In genomic region chr7:25843492-25843891, GRCm38 (mm10) we compare ENCODE assay signal across 20 mouse cellular contexts. TPM values are rescaled to one million over a fixed set of nuclear protein-coding genes. Genes with fewer than 3 reads are reported as not detected.
DNase-seq lines count a peak whose midpoint lies in the region; ATAC-seq lines count a peak whose summit lies in the region.
"Had no signal": no experiment of that assay in that cellular context is flagged by ENCODE, and none has a peak within 500 bp of the region (broad histone marks: within the 10 kb centered on the region; RNA-seq: fewer than 3 reads in every experiment).

No protein-coding gene starts in this region.

- no peak overlapping the region for H3K4me2 ChIP-seq in kidney, embryonic 14.5 days (replicated peaks; ENCODE audit: low read depth, low read length)
- no peak overlapping the region for H3K4me2 ChIP-seq in lung, embryonic 15.5 days
- H3K4me2 ChIP-seq: embryonic facial prominence, embryonic 15.5 days; hindbrain, embryonic 12.5 days; liver, embryonic 13.5 days had no signal

- no peak for DNase-seq in kidney, postnatal 36 days
- no peak for DNase-seq in lung, adult 18-20 months
- peak; percentile 42 for DNase-seq in ZHBTc4 (ENCODE audit: low read depth, low spot score)
- DNase-seq in retina, postnatal 1 day: peak; percentile 18
- no peak for DNase-seq in adrenal gland, postnatal 25 days
- DNase-seq: B cell, adult 2 months; cerebellum, postnatal 14 days; embryo, embryonic 11 days; gastrocnemius, postnatal 36 days; left cerebral cortex, postnatal 4 days; liver, embryonic 13.5 days; midbrain, embryonic 14.5 days; thymus, adult 2 months had no signal

- H3K4me1 ChIP-seq in kidney, embryonic 14.5 days (ENCODE audit: control insufficient read depth, insufficient read depth, low read length): no peaks in the 10 kb centered on the region
- peaks cover 17% of the 10 kb centered on the region for H3K4me1 ChIP-seq in lung, embryonic 15.5 days
- H3K4me1 ChIP-seq: heart, embryonic 10.5 days; hindbrain, embryonic 12.5 days; liver, embryonic 13.5 days had no signal

- H3K27ac ChIP-seq in kidney, embryonic 14.5 days (ENCODE audit: low read depth, low read length): no peak overlapping the region
- no peak overlapping the region for H3K27ac ChIP-seq in lung, embryonic 15.5 days
- H3K27ac ChIP-seq: embryonic facial prominence, embryonic 15.5 days; heart, embryonic 10.5 days; hindbrain, embryonic 12.5 days; liver, embryonic 13.5 days had no signal

- peak; percentile 51; the same call in 1 of the 2 replicates for ATAC-seq in kidney, embryonic 14.5 days (ENCODE audit: low FRiP score, low TSS enrichment)
- ATAC-seq in lung, embryonic 15.5 days (ENCODE audit: borderline replicate concordance, extremely low read depth, low FRiP score, low TSS enrichment): peak; percentile 52; the same call in 1 of the 2 replicates

- no peak overlapping the region for H3K4me3 ChIP-seq in kidney, embryonic 14.5 days (ENCODE audit: low read length)
- H3K4me3 ChIP-seq in lung, embryonic 15.5 days: no peak overlapping the region
- H3K4me3 ChIP-seq: embryonic facial prominence, embryonic 15.5 days; heart, embryonic 10.5 days; hindbrain, embryonic 12.5 days; liver, embryonic 13.5 days had no signal

- H3K9me3 ChIP-seq in kidney, embryonic 14.5 days (ENCODE audit: control insufficient read depth, low read length): no peaks in the 10 kb centered on the region
- no peaks in the 10 kb centered on the region for H3K9me3 ChIP-seq in lung, embryonic 15.5 days
- H3K9me3 ChIP-seq: embryonic facial prominence, embryonic 15.5 days; heart, embryonic 10.5 days; hindbrain, embryonic 12.5 days; liver, embryonic 13.5 days had no signal

- H3K9ac ChIP-seq in kidney, embryonic 14.5 days (ENCODE audit: low read depth, low read length): no peak overlapping the region
- H3K9ac ChIP-seq in lung, embryonic 15.5 days: no peak overlapping the region
- H3K9ac ChIP-seq: embryonic facial prominence, embryonic 15.5 days; hindbrain, embryonic 12.5 days; liver, embryonic 13.5 days had no signal

- no peaks in the 10 kb centered on the region for H3K36me3 ChIP-seq in kidney, embryonic 14.5 days (ENCODE audit: control insufficient read depth, insufficient read depth, low read length)
- H3K36me3 ChIP-seq in lung, embryonic 15.5 days: no peaks in the 10 kb centered on the region
- H3K36me3 ChIP-seq: embryonic facial prominence, embryonic 15.5 days; heart, embryonic 10.5 days; hindbrain, embryonic 12.5 days; liver, embryonic 13.5 days had no signal

- 28% methylated on average over 2 of the region's 2 CpGs for WGBS in kidney, embryonic 14.5 days
- WGBS in lung, embryonic 15.5 days: 30% methylated on average over 2 of the region's 2 CpGs

- H3K27me3 ChIP-seq in kidney, embryonic 14.5 days (ENCODE audit: control insufficient read depth, insufficient read depth, low read length): no peaks in the 10 kb centered on the region
- no peaks in the 10 kb centered on the region for H3K27me3 ChIP-seq in lung, embryonic 15.5 days
- H3K27me3 ChIP-seq: embryonic facial prominence, embryonic 15.5 days; hindbrain, embryonic 12.5 days; liver, embryonic 13.5 days had no signal

RNA-seq across cellular contexts. Expression of gene Cyp2s1, which starts 26.8 kb away (rescaled TPM):
- 9.3 and 13.4 TPM in 2 replicates for polyA plus RNA-seq in kidney, embryonic 14.5 days (2014; fragmentation: Nextera tagmentation; extraction: Ambion mirVana)
- 10.7 and 11.4 TPM in 2 replicates for polyA plus RNA-seq in lung, embryonic 15.5 days (2015; fragmentation: Nextera tagmentation; extraction: Ambion mirVana)
- total RNA-seq in adrenal gland, postnatal 25 days (2021): 2.5 and 2.9 TPM in 2 replicates
- total RNA-seq: megakaryocyte, adult 5-6 weeks had no signal

RNA-seq across cellular contexts. Expression of gene Cyp2b10, which starts 53.9 kb away (rescaled TPM):
- not detected in 2 replicates for polyA plus RNA-seq in kidney, embryonic 14.5 days (2014; fragmentation: Nextera tagmentation; extraction: Ambion mirVana)
- 0.35 and 0.59 TPM in 2 replicates for polyA plus RNA-seq in lung, embryonic 15.5 days (2015; fragmentation: Nextera tagmentation; extraction: Ambion mirVana)
- 4.3 and 8.9 TPM in 2 replicates for total RNA-seq in adrenal gland, postnatal 25 days (2021)
- total RNA-seq: gastrocnemius, postnatal 36 days; left cerebral cortex, postnatal 4 days; megakaryocyte, adult 5-6 weeks had no signal
- polyA plus RNA-seq: embryonic facial prominence, embryonic 15.5 days; forebrain, embryonic 11.5 days; heart, embryonic 10.5 days; hindbrain, embryonic 12.5 days; midbrain, embryonic 14.5 days had no signal

RNA-seq across cellular contexts. Expression of gene Axl, which starts 55.0 kb away (rescaled TPM):
- 75.3 and 75.5 TPM in 2 replicates for polyA plus RNA-seq in kidney, embryonic 14.5 days (2014; fragmentation: Nextera tagmentation; extraction: Ambion mirVana)
- polyA plus RNA-seq in lung, embryonic 15.5 days (2015; fragmentation: Nextera tagmentation; extraction: Ambion mirVana): 53.7 and 56.5 TPM in 2 replicates
- 27.4 and 32.1 TPM in 2 replicates for total RNA-seq in adrenal gland, postnatal 25 days (2021)

Comparison
In these comparisons a context has a peak if more than half of its experiments do, and no peak if none do; other contexts are left out.
1. DNase-seq: peak in ZHBTc4 (single experiment) and retina, postnatal 1 day (single experiment); none in kidney, postnatal 36 days (0 of 2), lung, adult 18-20 months (0 of 2) and adrenal gland, postnatal 25 days (single experiment).